In genomic region chr10:19584846-19585245, GRCm38 (mm10) we compare ENCODE assay signal across 27 mouse cellular contexts. TPM values are rescaled to one million over a fixed set of nuclear protein-coding genes. Genes with fewer than 3 reads are reported as not detected.
A peak's percentile ranks its signal among the peaks of the same experiment; 100 is the strongest.
DNase-seq lines count a peak whose midpoint lies in the region; ATAC-seq and TF ChIP-seq lines count a peak whose summit lies in the region.
"Had no signal": no experiment of that assay in that cellular context is flagged by ENCODE, and none has a peak within 500 bp of the region (broad histone marks: within the 10 kb centered on the region; RNA-seq: fewer than 3 reads in every experiment).

No protein-coding gene starts in this region.

- H3K9me3 ChIP-seq in liver, embryonic 13.5 days (replicated peaks): no peaks in the 10 kb centered on the region
- no peaks in the 10 kb centered on the region for H3K9me3 ChIP-seq in liver, embryonic 12.5 days (replicated peaks)
- H3K9me3 ChIP-seq in liver, embryonic 16.5 days (replicated peaks; ENCODE audit: control insufficient read depth, low read length): no peaks in the 10 kb centered on the region
- H3K9me3 ChIP-seq in intestine, postnatal 0 days (ENCODE audit: control insufficient read depth): no peaks in the 10 kb centered on the region
- H3K9me3 ChIP-seq: embryonic facial prominence, embryonic 15.5 days; forebrain, embryonic 10.5 days; G1E; heart, embryonic 10.5 days; hindbrain, embryonic 10.5 days had no signal

- TF ChIP-seq CTCF in intestine, postnatal 0 days (IDR thresholded peaks at IDR 0.05; ENCODE audit: low read depth): no peak

- no peak overlapping the region for H3K4me3 ChIP-seq in liver, embryonic 13.5 days (replicated peaks)
- H3K4me3 ChIP-seq in liver, embryonic 12.5 days: no peak overlapping the region
- H3K4me3 ChIP-seq in liver, embryonic 16.5 days (ENCODE audit: low read depth, low read length): no peak overlapping the region
- no peak overlapping the region for H3K4me3 ChIP-seq in intestine, postnatal 0 days (ENCODE audit: low read depth, low read length)
- H3K4me3 ChIP-seq: embryonic facial prominence, embryonic 15.5 days; erythroblast, embryonic 14.5 days; forebrain, embryonic 10.5 days; gastrocnemius, adult 2 months; heart, embryonic 10.5 days; hindbrain, embryonic 10.5 days had no signal

- DNase-seq in heart, adult 11 months: peak; percentile 66
- DNase-seq in heart, postnatal 4 days: no peak
- no peak for DNase-seq in liver, embryonic 13.5 days
- no peak for DNase-seq in ovary, postnatal 10 days (ENCODE audit: low spot score)
- DNase-seq: adrenal gland, postnatal 25 days; cerebellum, adult 2 months; cerebellum, postnatal 14 days; embryo, embryonic 11 days; gastrocnemius, adult 2 months; heart, postnatal 14 days had no signal

- no peaks in the 10 kb centered on the region for H3K27me3 ChIP-seq in liver, embryonic 13.5 days
- no peaks in the 10 kb centered on the region for H3K27me3 ChIP-seq in liver, embryonic 12.5 days (replicated peaks)
- no peaks in the 10 kb centered on the region for H3K27me3 ChIP-seq in liver, embryonic 16.5 days (ENCODE audit: control insufficient read depth, insufficient read depth, low read depth, low read length)
- no peaks in the 10 kb centered on the region for H3K27me3 ChIP-seq in intestine, postnatal 0 days (replicated peaks; ENCODE audit: control insufficient read depth, insufficient read depth, low read length)
- H3K27me3 ChIP-seq: embryonic facial prominence, embryonic 15.5 days had no signal

- H3K9ac ChIP-seq in liver, embryonic 13.5 days: no peak overlapping the region
- no peak overlapping the region for H3K9ac ChIP-seq in liver, embryonic 12.5 days
- no peak overlapping the region for H3K9ac ChIP-seq in liver, embryonic 16.5 days (ENCODE audit: low read depth, low read length)
- no peak overlapping the region for H3K9ac ChIP-seq in intestine, postnatal 0 days (ENCODE audit: low read depth, low read length)
- H3K9ac ChIP-seq: embryonic facial prominence, embryonic 15.5 days; hindbrain, embryonic 14.5 days had no signal

- ATAC-seq in liver, embryonic 13.5 days (ENCODE audit: low read depth): 0 out of 2 replicates have a peak, but pooled peaks have one; percentile 32
- no peak for ATAC-seq in liver, embryonic 12.5 days
- no peak for ATAC-seq in liver, embryonic 16.5 days (ENCODE audit: low read depth)
- peak; percentile 27; the same call in 1 of the 2 replicates for ATAC-seq in megakaryocyte-erythroid progenitor cell, adult 5-6 weeks (replicated peaks; ENCODE audit: low FRiP score, low TSS enrichment, poor library complexity, severe bottlenecking)
- ATAC-seq in intestine, postnatal 0 days: no peak
- ATAC-seq: forebrain, embryonic 14.5 days had no signal

- WGBS in liver, embryonic 13.5 days (ENCODE audit: insufficient replicate concordance): 21% methylated on average over 1 of the region's 1 CpGs
- WGBS in liver, embryonic 12.5 days (ENCODE audit: insufficient replicate concordance): 14% methylated on average over 1 of the region's 1 CpGs
- WGBS in liver, embryonic 16.5 days (ENCODE audit: insufficient replicate concordance): 23% methylated on average over 1 of the region's 1 CpGs
- WGBS in intestine, postnatal 0 days: 39% methylated on average over 1 of the region's 1 CpGs

- peaks cover 62% of the 10 kb centered on the region for H3K4me1 ChIP-seq in liver, embryonic 13.5 days (replicated peaks)
- H3K4me1 ChIP-seq in liver, embryonic 12.5 days: peaks cover 62% of the 10 kb centered on the region
- H3K4me1 ChIP-seq in liver, embryonic 16.5 days (ENCODE audit: control insufficient read depth, low read depth, low read length): peaks cover 29% of the 10 kb centered on the region
- H3K4me1 ChIP-seq in intestine, postnatal 0 days (replicated peaks; ENCODE audit: control insufficient read depth, insufficient read depth, low read length): no peaks in the 10 kb centered on the region
- H3K4me1 ChIP-seq: embryonic facial prominence, embryonic 15.5 days had no signal

- no peak overlapping the region for H3K4me2 ChIP-seq in liver, embryonic 13.5 days
- H3K4me2 ChIP-seq in liver, embryonic 12.5 days: no peak overlapping the region
- no peak overlapping the region for H3K4me2 ChIP-seq in liver, embryonic 16.5 days (ENCODE audit: low read depth, low read length)
- no peak overlapping the region for H3K4me2 ChIP-seq in intestine, postnatal 0 days (replicated peaks; ENCODE audit: low read depth)
- H3K4me2 ChIP-seq: embryonic facial prominence, embryonic 15.5 days; hindbrain, embryonic 14.5 days had no signal

- peak overlapping the region; percentile 71; the same call in 1 of the 2 replicates for H3K27ac ChIP-seq in liver, embryonic 13.5 days
- no peak overlapping the region for H3K27ac ChIP-seq in liver, embryonic 12.5 days
- peak overlapping the region; percentile 59; the same call in 1 of the 2 replicates for H3K27ac ChIP-seq in liver, embryonic 16.5 days (ENCODE audit: low read length)
- no peak overlapping the region for H3K27ac ChIP-seq in intestine, postnatal 0 days (ENCODE audit: low read depth, low read length)
- H3K27ac ChIP-seq: embryonic facial prominence, embryonic 15.5 days; heart, embryonic 10.5 days; hindbrain, embryonic 10.5 days; hindbrain, embryonic 14.5 days had no signal

- H3K36me3 ChIP-seq in liver, embryonic 13.5 days: no peaks in the 10 kb centered on the region
- no peaks in the 10 kb centered on the region for H3K36me3 ChIP-seq in liver, embryonic 12.5 days
- no peaks in the 10 kb centered on the region for H3K36me3 ChIP-seq in liver, embryonic 16.5 days (ENCODE audit: control insufficient read depth, insufficient read depth)
- no peaks in the 10 kb centered on the region for H3K36me3 ChIP-seq in intestine, postnatal 0 days (ENCODE audit: control insufficient read depth, insufficient read depth)
- H3K36me3 ChIP-seq: embryonic facial prominence, embryonic 15.5 days; forebrain, embryonic 10.5 days; G1E; heart, embryonic 10.5 days; hindbrain, embryonic 10.5 days had no signal

RNA-seq across cellular contexts. Expression of gene Ifngr1, which starts 6.9 kb away (rescaled TPM):
- total RNA-seq in heart, postnatal 4 days (2021): 10 to 100 TPM; 31.6 to 32.1 TPM
- polyA plus RNA-seq in liver, embryonic 13.5 days (2015; fragmentation: Nextera tagmentation; extraction: Ambion mirVana): 40.0 and 43.8 TPM in 2 replicates
- polyA plus RNA-seq in liver, embryonic 12.5 days (2016; fragmentation: Nextera tagmentation; extraction: Ambion mirVana): 38.0 and 40.7 TPM in 2 replicates
- polyA plus RNA-seq in liver, embryonic 16.5 days (2015; fragmentation: Nextera tagmentation; extraction: Ambion mirVana): 49.1 and 49.9 TPM in 2 replicates
- 162 and 163 TPM in 2 replicates for total RNA-seq in megakaryocyte-erythroid progenitor cell, adult 5-6 weeks (2014; fragmentation: Nextera tagmentation)
- 197 and 256 TPM in 2 replicates for total RNA-seq in megakaryocyte-erythroid progenitor cell, adult 5-6 weeks (2017)
- 90.1 and 91.0 TPM in 2 replicates for polyA plus RNA-seq in intestine, postnatal 0 days (2015; fragmentation: Nextera tagmentation; extraction: Ambion mirVana)

RNA-seq across cellular contexts. Expression of gene Il22ra2, which starts 37.0 kb away (rescaled TPM):
- total RNA-seq in heart, postnatal 4 days (2021): not detected
- polyA plus RNA-seq in liver, embryonic 13.5 days (2015; fragmentation: Nextera tagmentation; extraction: Ambion mirVana): 0.05 TPM in 2 replicates
- not detected in 2 replicates for polyA plus RNA-seq in liver, embryonic 12.5 days (2016; fragmentation: Nextera tagmentation; extraction: Ambion mirVana)
- 0.05 TPM in 1 of 2 replicates, not detected in the other for polyA plus RNA-seq in liver, embryonic 16.5 days (2015; fragmentation: Nextera tagmentation; extraction: Ambion mirVana)
- not detected in 2 replicates for total RNA-seq in megakaryocyte-erythroid progenitor cell, adult 5-6 weeks (2014; fragmentation: Nextera tagmentation)
- 0.11 TPM in 1 of 2 replicates, not detected in the other for total RNA-seq in megakaryocyte-erythroid progenitor cell, adult 5-6 weeks (2017)
- 0.12 and 0.18 TPM in 2 replicates for polyA plus RNA-seq in intestine, postnatal 0 days (2015; fragmentation: Nextera tagmentation; extraction: Ambion mirVana)
- total RNA-seq: adrenal gland, adult 2 months; adrenal gland, postnatal 25 days; gastrocnemius, adult 2 months; gastrocnemius, postnatal 25 days; heart, postnatal 14 days had no signal
- polyA plus RNA-seq: adrenal gland, adult 2 months; CD4-positive, CD25-positive, alpha-beta regulatory T cell, adult 4 months; cerebellum, adult 2 months; embryonic facial prominence, embryonic 11.5 days; erythroblast, embryonic 14.5 days; forebrain, embryonic 10.5 days; forebrain, embryonic 14.5 days; G1E; heart, embryonic 10.5 days; heart, embryonic 14.5 days; hindbrain, embryonic 10.5 days; hindbrain, embryonic 14.5 days had no signal

Comparison
In these comparisons a context has a peak if more than half of its experiments do, and no peak if none do; other contexts are left out.
1. ATAC-seq: peak in liver, embryonic 13.5 days (single experiment) and megakaryocyte-erythroid progenitor cell, adult 5-6 weeks (single experiment); none in liver, embryonic 12.5 days (single experiment), liver, embryonic 16.5 days (single experiment) and intestine, postnatal 0 days (single experiment).
2. H3K27ac ChIP-seq: peak in liver, embryonic 13.5 days (single experiment) and liver, embryonic 16.5 days (single experiment); none in liver, embryonic 12.5 days (single experiment) and intestine, postnatal 0 days (single experiment).